Mouse (Mus musculus) G1E (cell line): ENCODE data around the gene Sugp2.

ENCODE experiments used
- CTCF ChIP-seq: IDR thresholded peaks from 2 replicates; pipeline ENCODE4 v1.5.1; 2012; ENCODE audit warnings: low read depth, low read length, inconsistent platforms, mixed read lengths
- GATA1 ChIP-seq: IDR thresholded peaks from 2 replicates; pipeline ENCODE4 v1.6.1; 2012; ENCODE audit warnings: borderline replicate concordance, low read length, inconsistent platforms, mixed read lengths

- TF ChIP-seq CTCF (no peak), GATA1 (no peak)
These were observed 10.7 kb upstream of the Sugp2 start for GRCm38 (mm10) chr8:70223341-70223740.
